ENCODE assay signal across 1 mouse cellular context in the genomic region with DNA sequence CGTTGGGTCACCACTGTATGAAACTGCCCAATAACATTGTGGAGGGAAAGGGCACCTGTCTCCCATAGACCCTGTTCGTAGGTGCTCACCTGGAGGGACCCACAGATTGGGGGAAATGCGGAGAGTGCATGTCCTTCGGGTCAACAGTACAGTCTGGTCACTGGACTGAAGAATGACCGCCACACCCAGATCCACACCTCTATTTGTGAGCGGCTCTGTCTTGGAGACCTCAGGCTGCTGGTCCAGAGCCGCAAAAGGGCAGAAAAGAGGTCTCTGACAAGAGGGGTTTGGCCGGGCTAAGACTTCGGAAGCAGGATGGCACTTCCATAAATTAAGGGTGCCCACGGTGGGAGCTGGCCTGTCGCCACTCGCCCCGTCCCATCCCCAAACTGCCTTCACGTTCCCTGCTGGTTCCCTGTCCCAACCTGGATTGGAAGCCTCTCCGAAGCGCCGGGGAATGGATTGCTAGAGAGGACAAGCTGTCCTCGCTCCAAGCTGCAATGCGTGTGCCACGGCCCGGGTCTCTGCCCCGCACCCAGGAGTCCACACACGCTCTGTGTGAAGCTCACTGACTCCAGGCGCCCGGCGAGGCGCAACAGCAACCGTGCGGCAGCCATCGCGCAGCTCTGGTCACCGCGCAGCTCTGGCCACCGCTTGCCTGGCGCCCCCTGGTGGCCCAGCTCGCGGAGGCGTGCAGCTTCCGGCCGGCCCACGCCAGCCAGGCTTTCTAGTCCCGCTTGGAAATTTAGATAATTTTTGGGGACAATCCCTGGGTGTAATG.
A peak's percentile ranks its signal among the peaks of the same experiment; 100 is the strongest.
TF ChIP-seq lines count a peak whose summit lies in the region.

A gene (minus strand): TSS at position 660 of the 781 bp plus-strand sequence.

TF ChIP-seq in CH12.LX, 34 proteins besides CTCF, POLR2A, EP300 and RAD21 (continued from another document):
- TF ChIP-seq ZC3H11A (IDR thresholded peaks at IDR 0.05; ENCODE audit: low read depth, low read length) (peak; percentile 44), MAX (IDR thresholded peaks at IDR 0.05; ENCODE audit: low read length) (no peak; the same call in 1 of the 2 replicates), NELFE (IDR thresholded peaks at IDR 0.05; ENCODE audit: low read depth, low read length) (no peak), ELF1 (IDR thresholded peaks at IDR 0.05; ENCODE audit: low read depth, low read length) (peak; percentile 67), MEF2A (IDR thresholded peaks at IDR 0.05; ENCODE audit: borderline replicate concordance, low read depth, low read length) (peak; percentile 19; the same call in 1 of the 2 replicates), SIN3A (IDR thresholded peaks at IDR 0.05; ENCODE audit: low read length) (0 out of 2 replicates have a peak, but pooled peaks have one; percentile 14), MXI1 (IDR thresholded peaks at IDR 0.05; ENCODE audit: low read depth, low read length) (no peak), IRF4 (IDR thresholded peaks at IDR 0.05; ENCODE audit: low read depth, low read length) (peak; percentile 52; the same call in 1 of the 2 replicates), MYC (IDR thresholded peaks at IDR 0.05; ENCODE audit: low read depth, low read length) (0 out of 2 replicates have a peak, but pooled peaks have one; percentile 20), HCFC1 (IDR thresholded peaks at IDR 0.05; ENCODE audit: low read depth, low read length) (peak; percentile 21; the same call in 1 of the 2 replicates), SMC3 (IDR thresholded peaks at IDR 0.05; ENCODE audit: low read depth, low read length) (peak; percentile 92), BHLHE40 (IDR thresholded peaks at IDR 0.05; ENCODE audit: low read depth, low read length) (peak; percentile 35; the same call in 1 of the 2 replicates)
